Mouse (Mus musculus) kidney, postnatal 0 days (tissue): ENCODE data around the gene Prkacb. TPM values are rescaled to one million over a fixed set of nuclear protein-coding genes. Genes with fewer than 3 reads are reported as not detected.
A peak's percentile ranks its signal among the peaks of the same experiment; 100 is the strongest.

Experiments
- ATAC-seq: fragments of 200-750 bp; cut with Nextera tagmentation; replicated peaks from 2 replicates; pipeline ENCODE4 v1.8.0; 2017; ENCODE audit warnings: low read depth, moderate number of reproducible peaks, moderate TSS enrichment, moderate library complexity; ENCODE audit not compliant: low FRiP score
- DNase-seq: peaks from one replicate; pipeline ENCODE4 v3.0.0-alpha.2; 2016; ENCODE audit warnings: low spot score
- H3K27ac ChIP-seq: fragments of 300-500 bp; sonication (generic); 2 replicates; pipeline ENCODE4 v1.5.1; 2014; ENCODE audit warnings: mild to moderate bottlenecking
- H3K27me3 ChIP-seq: fragments of 300-500 bp; sonication (generic); 2 replicates; pipeline ENCODE4 v1.6.1; 2014; ENCODE audit warnings: low read length, mixed read lengths; ENCODE audit not compliant: insufficient read depth
- H3K36me3 ChIP-seq: fragments of 300-500 bp; sonication (generic); 2 replicates; pipeline ENCODE4 v1.6.1; 2014; ENCODE audit warnings: low read length, mixed read lengths; ENCODE audit not compliant: insufficient read depth
- H3K4me1 ChIP-seq: fragments of 300-500 bp; sonication (generic); replicated peaks from 2 replicates; pipeline ENCODE4 v1.6.1; 2014; ENCODE audit warnings: antibody characterized with exemption, low read length, mixed read lengths; ENCODE audit not compliant: insufficient read depth
- H3K4me2 ChIP-seq: fragments of 300-500 bp; sonication (generic); 2 replicates; pipeline ENCODE4 v1.6.1; 2014; ENCODE audit warnings: mild to moderate bottlenecking, low read length, moderate library complexity, mixed read lengths
- H3K4me3 ChIP-seq: fragments of 300-500 bp; sonication (generic); replicated peaks from 2 replicates; pipeline ENCODE4 v1.5.1; 2014; ENCODE audit warnings: low read depth, low read length
- H3K9ac ChIP-seq: fragments of 300-500 bp; sonication (generic); 2 replicates; pipeline ENCODE4 v1.6.1; 2014; ENCODE audit warnings: low read depth, low read length
- H3K9me3 ChIP-seq: fragments of 300-500 bp; sonication (generic); replicated peaks from 2 replicates; pipeline ENCODE4 v1.6.1; 2016; ENCODE audit warnings: low read length, inconsistent platforms, mixed read lengths
- CTCF ChIP-seq: IDR thresholded peaks from 2 replicates; pipeline ENCODE4 v1.5.1; 2016; ENCODE audit warnings: antibody characterized with exemption, low read depth, mild to moderate bottlenecking, moderate library complexity
- WGBS: fragments of 180-500 bp; shearing (Covaris S2); extraction: QIAGEN DNeasy Blood & Tissue Kit; methylation state at CpG from one replicate; pipeline ENCODE4 v1.1.7; 2014; 5-methylcytosine and 5-hydroxymethylcytosine counted together
- polyA plus RNA-seq: library from polyadenylated mRNA; unstranded; fragments of >200 nt; fragmentation: Nextera tagmentation; extraction: Ambion mirVana; gene quantifications from 2 replicates; pipeline ENCODE4 v1.2.1, GENCODE M21; 2015

The Prkacb gene
- polyA plus RNA-seq, 1 experiment from 2014 or later, result 48.0 TPM

DNA sequence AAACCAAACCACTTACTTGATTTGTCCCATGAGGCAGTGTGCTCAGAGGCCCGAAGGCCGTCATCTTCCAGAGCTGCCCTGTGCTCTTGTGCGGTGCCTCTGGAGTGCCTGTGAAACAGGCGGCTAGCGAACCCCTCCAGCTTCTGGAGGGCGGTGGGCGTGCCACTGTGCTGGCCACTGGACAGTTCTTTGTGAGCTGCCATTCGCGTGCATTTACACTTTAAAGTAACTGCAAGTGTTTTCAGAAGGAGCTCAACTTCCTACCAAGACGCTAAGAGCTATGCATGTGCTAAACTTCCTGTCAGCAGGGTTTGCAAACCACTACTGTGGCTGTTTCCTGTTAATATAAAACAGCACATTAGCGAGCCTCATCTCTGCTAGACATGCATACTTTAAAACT lies 31.7 kb downstream of the Prkacb start:
- no peak for ATAC-seq
- H3K4me3 ChIP-seq, result peak overlapping the region; percentile 10; the same call in 1 of the 2 replicates
- no peaks in the 10 kb centered on the region for H3K9me3 ChIP-seq

DNA sequence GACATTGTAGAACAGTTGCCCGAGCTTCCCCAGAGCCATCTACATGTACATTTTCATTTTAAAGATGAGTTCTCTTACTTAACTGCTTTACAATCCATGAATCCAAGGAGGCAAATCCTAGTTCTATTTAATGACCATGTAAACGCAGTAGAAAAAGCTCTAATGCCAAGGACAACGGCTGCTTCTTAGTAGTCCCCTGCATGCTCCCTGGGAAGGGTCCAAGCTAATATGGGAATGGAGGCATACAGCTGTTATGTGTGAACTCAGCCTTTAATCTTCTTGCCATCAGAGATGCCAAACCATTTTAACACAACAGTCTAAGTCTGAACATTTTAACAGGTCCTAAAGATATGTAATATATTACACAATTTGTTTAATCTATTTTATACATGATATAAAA lies 32.5 kb downstream of the Prkacb start:
- no peaks in the 10 kb centered on the region for H3K27me3 ChIP-seq
- peaks cover 9% of the 10 kb centered on the region; the same call in 1 of the 2 replicates for H3K4me1 ChIP-seq
- 89% methylated on average over 3 of the region's 3 CpGs for WGBS
- ATAC-seq (no peak), DNase-seq (no peak)
- H3K4me2 ChIP-seq, result no peak overlapping the region
- no peak overlapping the region for H3K4me3 ChIP-seq
- no peaks in the 10 kb centered on the region for H3K36me3 ChIP-seq
- no peak overlapping the region for H3K9ac ChIP-seq
- H3K9me3 ChIP-seq, result no peaks in the 10 kb centered on the region
- no peak overlapping the region for H3K27ac ChIP-seq
- TF ChIP-seq CTCF, result no peak

More for the DNA sequence above, 31.7 kb downstream of the Prkacb start:
- H3K4me1 ChIP-seq, result peaks cover 9% of the 10 kb centered on the region; the same call in 1 of the 2 replicates
- peak overlapping the region; percentile 75 for H3K27ac ChIP-seq
- peak overlapping the region; percentile 39; the same call in 1 of the 2 replicates for H3K9ac ChIP-seq
- H3K36me3 ChIP-seq, result no peaks in the 10 kb centered on the region
- no peaks in the 10 kb centered on the region for H3K27me3 ChIP-seq
- TF ChIP-seq CTCF, result no peak
- 17% methylated on average over 11 of the region's 11 CpGs for WGBS
- DNase-seq, result peak; percentile 64
- peak overlapping the region; percentile 50 for H3K4me2 ChIP-seq

DNA sequence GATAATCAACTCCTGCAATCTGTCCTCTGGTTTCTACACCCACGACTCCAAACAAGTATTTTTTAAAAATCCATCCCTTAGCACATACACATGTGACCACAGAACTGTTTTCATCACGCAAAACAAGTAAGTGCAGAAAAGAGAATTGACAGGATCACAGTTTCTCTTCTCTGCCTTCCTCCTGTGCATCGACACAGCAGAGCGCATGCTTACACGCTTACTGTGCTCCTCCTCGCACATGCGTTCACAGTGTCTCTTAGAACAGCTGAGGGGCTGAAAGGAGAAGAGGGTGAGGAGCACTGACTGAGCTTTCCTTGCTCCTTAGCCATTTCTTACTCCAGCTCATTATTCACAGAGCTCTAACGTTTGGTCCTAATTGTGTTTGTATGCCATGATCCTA lies 33.9 kb downstream of the Prkacb start:
- DNase-seq (no peak), ATAC-seq (no peak)
- no peak overlapping the region for H3K4me3 ChIP-seq
- H3K9ac ChIP-seq, result no peak overlapping the region
- no peaks in the 10 kb centered on the region for H3K9me3 ChIP-seq
- TF ChIP-seq CTCF, result no peak
- whole genome bisulfite sequencing, result 81% methylated on average over 8 of the region's 8 CpGs
- H3K4me2 ChIP-seq, result no peak overlapping the region
- H3K4me1 ChIP-seq, result peaks cover 9% of the 10 kb centered on the region; the same call in 1 of the 2 replicates
- H3K27ac ChIP-seq, result no peak overlapping the region
- no peaks in the 10 kb centered on the region for H3K36me3 ChIP-seq
- no peaks in the 10 kb centered on the region for H3K27me3 ChIP-seq

DNA sequence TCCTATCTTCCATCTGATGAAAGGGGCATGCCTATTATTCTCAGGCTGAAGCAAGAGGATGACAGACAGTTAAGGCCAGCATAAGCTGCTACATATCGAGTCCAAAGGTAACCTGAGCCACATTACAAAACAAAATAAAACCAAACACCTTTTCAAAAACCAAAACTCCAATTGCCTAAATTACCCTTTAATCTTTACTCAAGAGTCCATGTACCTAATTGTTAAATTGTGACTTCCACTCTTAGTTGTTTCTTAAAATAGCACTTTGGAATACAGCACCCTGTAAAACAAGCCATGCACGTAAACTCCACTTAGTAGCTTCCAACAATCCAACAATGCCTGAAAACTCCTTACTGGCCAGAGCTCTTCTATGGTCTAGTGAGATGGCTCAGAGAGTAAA lies 34.3 kb downstream of the Prkacb start:
- no peak for DNase-seq
- no peaks in the 10 kb centered on the region for H3K27me3 ChIP-seq

DNA sequence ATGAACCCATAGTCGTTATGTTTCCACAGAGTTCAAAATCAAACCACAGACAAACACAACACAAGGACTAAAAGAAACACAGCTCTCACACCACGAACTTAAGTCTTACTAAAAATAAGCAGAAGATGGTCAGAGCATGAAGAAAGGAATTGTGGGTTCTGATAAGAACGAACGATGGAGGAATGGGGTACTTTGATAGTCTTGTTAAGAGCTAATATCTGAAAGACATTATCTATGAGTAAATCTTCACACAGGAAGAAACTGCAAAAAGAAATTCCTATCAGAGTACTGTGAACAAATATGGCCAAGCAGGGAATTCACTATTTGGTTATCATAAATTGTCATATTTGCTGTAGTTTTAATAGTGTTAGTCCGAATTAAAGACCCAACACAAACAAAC lies 36.1 kb downstream of the Prkacb start:
- H3K9me3 ChIP-seq, result no peaks in the 10 kb centered on the region
- no peak for ATAC-seq
- no peaks in the 10 kb centered on the region for H3K36me3 ChIP-seq
- 75% methylated on average over 5 of the region's 5 CpGs for WGBS
- H3K4me1 ChIP-seq, result 0 out of 2 replicates have a peak, but pooled peaks cover 9% of the 10 kb centered on the region
- H3K9ac ChIP-seq, result no peak overlapping the region
- H3K4me2 ChIP-seq, result no peak overlapping the region
- no peak for TF ChIP-seq CTCF
- no peaks in the 10 kb centered on the region for H3K27me3 ChIP-seq
- DNase-seq, result no peak
- no peak overlapping the region for H3K27ac ChIP-seq
- no peak overlapping the region for H3K4me3 ChIP-seq

More for the DNA sequence above, 34.3 kb downstream of the Prkacb start:
- TF ChIP-seq CTCF, result no peak
- no peak overlapping the region for H3K27ac ChIP-seq
- H3K9ac ChIP-seq, result no peak overlapping the region
- H3K4me1 ChIP-seq, result peaks cover 9% of the 10 kb centered on the region; the same call in 1 of the 2 replicates
- H3K9me3 ChIP-seq, result no peaks in the 10 kb centered on the region
- no peaks in the 10 kb centered on the region for H3K36me3 ChIP-seq
- H3K4me3 ChIP-seq, result no peak overlapping the region
- WGBS, result 50% methylated on average over 2 of the region's 2 CpGs
- no peak for ATAC-seq
- H3K4me2 ChIP-seq, result no peak overlapping the region

DNA sequence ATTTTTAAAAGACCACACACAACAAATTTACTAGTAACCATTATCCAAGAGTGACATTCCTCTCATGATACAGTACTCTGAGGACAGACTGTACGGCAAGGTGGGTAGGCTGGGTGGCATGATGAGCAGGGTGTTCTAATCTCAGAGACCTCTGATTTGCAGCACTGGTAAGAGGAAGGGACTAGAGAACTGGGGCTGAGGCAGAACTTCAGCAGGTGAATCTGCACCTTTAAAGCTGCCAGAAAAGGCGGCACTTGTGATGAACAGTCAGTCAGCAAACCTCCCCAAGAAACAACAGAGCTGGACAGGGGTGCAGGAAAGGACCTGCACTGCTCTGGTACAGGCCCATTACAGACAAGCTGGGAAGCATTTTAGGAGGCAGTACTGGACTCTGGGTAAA lies 41.9 kb downstream of the Prkacb start:
- H3K4me2 ChIP-seq, result no peak overlapping the region
- H3K27ac ChIP-seq, result no peak overlapping the region
- no peaks in the 10 kb centered on the region for H3K36me3 ChIP-seq
- 76% methylated on average over 2 of the region's 2 CpGs for WGBS
- H3K27me3 ChIP-seq, result no peaks in the 10 kb centered on the region
- no peak for TF ChIP-seq CTCF
- no peak overlapping the region for H3K9ac ChIP-seq
- H3K4me1 ChIP-seq, result no peaks in the 10 kb centered on the region
- no peak overlapping the region for H3K4me3 ChIP-seq
- ATAC-seq (no peak), DNase-seq (no peak)
- no peaks in the 10 kb centered on the region for H3K9me3 ChIP-seq
